Mouse (Mus musculus) midbrain, embryonic 16.5 days (tissue): ENCODE results near the gene Armh3. TPM values are rescaled to one million over a fixed set of nuclear protein-coding genes. Genes with fewer than 3 reads are reported as not detected.

Source experiments
- ATAC-seq: fragments of 200-750 bp; cut with Nextera tagmentation; 2 replicates; pipeline ENCODE4 v1.8.0; 2017; ENCODE audit warnings: moderate TSS enrichment
- H3K27ac ChIP-seq: fragments of 300-500 bp; sonication (generic); 2 replicates; pipeline ENCODE4 v1.5.1; 2014; ENCODE audit warnings: mild to moderate bottlenecking, low read length, mixed read lengths
- H3K27me3 ChIP-seq: fragments of 300-500 bp; sonication (generic); 2 replicates; pipeline ENCODE4 v1.6.1; 2014; ENCODE audit warnings: low read depth, low read length, mixed read lengths; ENCODE audit not compliant: control insufficient read depth, insufficient read depth
- H3K36me3 ChIP-seq: fragments of 300-500 bp; sonication (generic); 2 replicates; pipeline ENCODE4 v1.6.1; 2014; ENCODE audit warnings: mild to moderate bottlenecking, low read length, moderate library complexity, mixed read lengths; ENCODE audit not compliant: control insufficient read depth, insufficient read depth
- H3K4me1 ChIP-seq: fragments of 300-500 bp; sonication (generic); 2 replicates; pipeline ENCODE4 v1.6.1; 2014; ENCODE audit warnings: mild to moderate bottlenecking, low read length, mixed read lengths; ENCODE audit not compliant: control insufficient read depth, insufficient read depth
- H3K4me2 ChIP-seq: fragments of 300-500 bp; sonication (generic); 2 replicates; pipeline ENCODE4 v1.6.1; 2014; ENCODE audit warnings: mild to moderate bottlenecking, low read length, mixed read lengths
- H3K4me3 ChIP-seq: fragments of 300-500 bp; sonication (generic); 2 replicates; pipeline ENCODE4 v1.5.1; 2014; ENCODE audit warnings: low read depth, mild to moderate bottlenecking, low read length, moderate library complexity, mixed read lengths
- H3K9ac ChIP-seq: fragments of 300-500 bp; sonication (generic); 2 replicates; pipeline ENCODE4 v1.6.1; 2014; ENCODE audit warnings: low read depth, low read length, mixed read lengths
- H3K9me3 ChIP-seq: fragments of 300-500 bp; sonication (generic); replicated peaks from 2 replicates; pipeline ENCODE4 v1.6.1; 2014; ENCODE audit warnings: mild to moderate bottlenecking, low read length, mixed read lengths; ENCODE audit not compliant: control insufficient read depth, poor library complexity, severe bottlenecking
- WGBS: fragments of 180-500 bp; shearing (Covaris S2); extraction: QIAGEN DNeasy Blood & Tissue Kit; methylation state at CpG from one replicate; pipeline ENCODE4 v1.1.7; 2014; 5-methylcytosine and 5-hydroxymethylcytosine counted together
- polyA plus RNA-seq: library from polyadenylated mRNA; unstranded; fragments of >200 nt; fragmentation: Nextera tagmentation; extraction: Ambion mirVana; gene quantifications from 2 replicates; pipeline ENCODE4 v1.2.1, GENCODE M21; 2015

Gene Armh3
- polyA plus RNA-seq, 1 experiment from 2014 or later = 23.4 TPM

DNA sequence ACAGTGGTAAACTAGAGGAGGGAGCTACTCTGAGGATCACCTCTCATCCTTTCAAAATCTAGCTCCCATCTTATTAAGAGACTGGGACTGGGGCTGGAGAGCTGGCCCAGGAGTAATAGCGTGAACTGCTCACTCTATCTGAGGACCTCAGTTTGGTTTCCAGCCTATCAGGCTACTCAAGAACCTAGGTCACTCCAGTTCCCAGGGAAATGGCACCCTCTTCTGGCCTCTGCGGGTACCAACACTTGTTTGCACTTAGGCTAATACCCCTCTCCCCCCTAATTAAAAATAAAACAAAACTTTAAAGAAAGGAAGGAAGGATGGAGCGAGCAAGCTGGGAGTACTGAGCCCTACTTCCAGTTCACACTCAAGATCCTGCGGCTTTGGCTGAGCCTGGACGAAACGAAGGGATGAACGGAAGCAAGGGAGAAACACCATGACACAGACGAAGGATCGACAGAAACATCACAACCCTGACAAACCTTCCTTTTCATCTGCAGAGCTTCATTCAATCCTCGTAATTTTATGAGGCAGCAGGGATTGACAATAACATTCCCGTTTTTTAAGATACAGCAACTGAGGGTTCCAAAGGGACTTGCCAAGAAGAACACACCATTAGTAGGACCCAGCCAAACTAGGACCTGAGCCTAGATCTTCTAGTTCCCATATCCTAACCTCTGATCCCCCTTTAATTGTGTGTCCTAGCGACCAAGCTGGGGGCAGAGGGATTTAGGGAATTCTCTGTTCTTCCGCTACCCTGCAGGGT, 38.4 kb upstream of the Armh3 start:
- Histone ChIP-seq H3K27ac (peak overlapping the region; percentile 17; the same call in 1 of the 2 replicates), H3K4me1 (peaks cover 49% of the 10 kb centered on the region), H3K4me3 (peak overlapping the region; percentile 75), H3K9ac (peak overlapping the region; percentile 76), H3K27me3 (no peaks in the 10 kb centered on the region), H3K9me3 (no peaks in the 10 kb centered on the region), H3K4me2 (peak overlapping the region; percentile 99), H3K36me3 (peaks cover 40% of the 10 kb centered on the region)
- ATAC-seq = no peak
- WGBS = 59% methylated on average over 13 of the region's 13 CpGs

GRCm38 (mm10) chr19:46035971-46036370, 37.7 kb upstream of the Armh3 start:
- peaks cover 42% of the 10 kb centered on the region for H3K4me1 ChIP-seq
- no peak overlapping the region for H3K27ac ChIP-seq
- ATAC-seq = no peak
- H3K9me3 ChIP-seq = no peaks in the 10 kb centered on the region
- no peaks in the 10 kb centered on the region for H3K27me3 ChIP-seq
- H3K4me3 ChIP-seq = no peak overlapping the region
- no peak overlapping the region; the same call in 1 of the 2 replicates for H3K4me2 ChIP-seq
- WGBS = 93% methylated on average over 13 of the region's 13 CpGs
- peaks cover 42% of the 10 kb centered on the region for H3K36me3 ChIP-seq
- H3K9ac ChIP-seq = no peak overlapping the region

- no peaks in the 10 kb centered on the region for H3K27me3 ChIP-seq
- no peak overlapping the region for H3K9ac ChIP-seq
- no peak overlapping the region for H3K27ac ChIP-seq
- H3K4me2 ChIP-seq = no peak overlapping the region
- peaks cover 43% of the 10 kb centered on the region for H3K36me3 ChIP-seq
- H3K4me1 ChIP-seq = peaks cover 28% of the 10 kb centered on the region
- no peaks in the 10 kb centered on the region for H3K9me3 ChIP-seq
- no peak overlapping the region for H3K4me3 ChIP-seq
- ATAC-seq = no peak
- WGBS = 95% methylated on average over 11 of the region's 11 CpGs
These were observed 35.6 kb upstream of the Armh3 start for GRCm38 (mm10) chr19:46033911-46034310.

DNA sequence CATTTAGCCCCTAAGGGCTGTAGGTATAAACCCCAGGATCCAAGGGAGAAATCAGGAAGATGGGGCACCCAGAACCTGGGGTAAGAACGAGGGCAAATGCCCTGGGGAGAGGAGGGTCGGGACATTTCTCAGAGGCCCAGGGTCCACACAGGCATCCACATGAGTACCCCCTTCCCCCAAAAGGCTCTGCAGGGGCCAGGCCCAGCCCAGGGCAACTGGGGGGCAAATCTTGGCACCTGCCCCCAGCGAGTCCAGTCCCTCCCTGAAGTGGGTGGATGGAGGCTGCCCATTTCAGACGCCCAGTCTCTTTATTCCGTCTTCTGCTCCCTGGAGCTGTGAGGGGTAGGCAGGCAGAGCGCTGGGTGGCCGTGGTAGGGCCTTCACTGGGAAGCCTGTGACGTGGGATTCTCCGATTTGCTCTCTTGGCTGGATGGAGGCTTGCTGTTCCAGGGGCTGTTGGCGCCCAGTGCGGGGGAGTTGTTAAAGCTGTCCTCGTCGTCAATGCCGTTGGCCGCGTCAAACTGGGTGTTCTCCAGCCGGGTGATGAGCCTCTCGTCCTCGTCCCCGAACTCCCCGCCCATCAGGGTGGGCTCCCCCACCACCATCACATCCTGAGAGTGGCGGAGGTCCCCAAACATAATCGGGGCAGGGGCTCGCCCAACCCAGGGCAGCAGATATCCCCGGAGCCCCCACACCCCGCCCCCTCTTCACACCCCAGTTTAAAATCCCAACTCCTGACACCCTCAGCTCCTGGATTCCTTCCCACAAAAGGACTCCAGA, 34.6 kb upstream of the Armh3 start:
- Histone ChIP-seq H3K27ac (no peak overlapping the region), H3K9me3 (no peaks in the 10 kb centered on the region), H3K4me1 (peaks cover 20% of the 10 kb centered on the region), H3K9ac (no peak overlapping the region), H3K4me2 (no peak overlapping the region), H3K27me3 (no peaks in the 10 kb centered on the region), H3K4me3 (no peak overlapping the region), H3K36me3 (peaks cover 43% of the 10 kb centered on the region)
- 85% methylated on average over 26 of the region's 26 CpGs for WGBS
- ATAC-seq = no peak

DNA sequence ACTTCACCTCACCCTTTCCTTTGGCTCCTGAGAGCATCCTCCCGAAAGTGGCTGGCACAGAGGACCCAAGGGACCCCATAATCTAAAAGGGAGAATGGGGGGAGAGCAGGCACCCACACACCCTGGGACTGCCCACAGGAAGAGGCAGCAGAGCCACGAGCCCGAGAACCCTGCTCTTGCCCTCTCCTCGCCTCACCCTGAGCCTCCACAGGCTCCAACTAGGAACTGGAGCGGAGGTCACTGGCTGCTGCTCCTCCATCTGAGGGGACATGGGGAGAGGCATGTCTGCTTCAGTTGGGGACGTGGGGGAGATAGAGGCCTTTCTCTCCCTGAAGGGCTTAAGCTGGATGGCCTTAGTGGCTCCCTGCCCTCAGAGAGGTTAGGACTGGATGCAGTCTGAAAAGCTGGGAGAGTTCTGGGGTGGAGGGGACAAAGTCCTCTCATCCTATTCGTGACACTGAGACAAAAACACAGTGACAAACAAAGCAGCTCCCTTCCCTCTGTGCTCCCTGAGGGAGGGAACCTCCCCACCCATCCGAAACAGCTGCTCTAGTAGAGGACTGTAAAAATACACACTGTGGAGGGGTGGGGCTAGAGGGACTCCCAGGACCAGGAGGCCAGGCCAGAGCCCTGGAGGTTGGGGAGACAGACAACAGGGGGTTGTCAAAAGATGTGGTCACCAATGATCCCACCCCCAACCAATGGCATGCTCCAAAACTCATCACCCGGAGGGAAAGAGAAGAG, 33.6 kb upstream of the Armh3 start:
- H3K4me2 ChIP-seq = no peak overlapping the region
- H3K27ac ChIP-seq = no peak overlapping the region
- no peak for ATAC-seq
- H3K4me1 ChIP-seq = peaks cover 9% of the 10 kb centered on the region
- H3K4me3 ChIP-seq = no peak overlapping the region
- H3K36me3 ChIP-seq = peaks cover 43% of the 10 kb centered on the region
- H3K9me3 ChIP-seq = no peaks in the 10 kb centered on the region
- H3K9ac ChIP-seq = no peak overlapping the region
- WGBS = 63% methylated on average over 9 of the region's 9 CpGs
- H3K27me3 ChIP-seq = no peaks in the 10 kb centered on the region

DNA sequence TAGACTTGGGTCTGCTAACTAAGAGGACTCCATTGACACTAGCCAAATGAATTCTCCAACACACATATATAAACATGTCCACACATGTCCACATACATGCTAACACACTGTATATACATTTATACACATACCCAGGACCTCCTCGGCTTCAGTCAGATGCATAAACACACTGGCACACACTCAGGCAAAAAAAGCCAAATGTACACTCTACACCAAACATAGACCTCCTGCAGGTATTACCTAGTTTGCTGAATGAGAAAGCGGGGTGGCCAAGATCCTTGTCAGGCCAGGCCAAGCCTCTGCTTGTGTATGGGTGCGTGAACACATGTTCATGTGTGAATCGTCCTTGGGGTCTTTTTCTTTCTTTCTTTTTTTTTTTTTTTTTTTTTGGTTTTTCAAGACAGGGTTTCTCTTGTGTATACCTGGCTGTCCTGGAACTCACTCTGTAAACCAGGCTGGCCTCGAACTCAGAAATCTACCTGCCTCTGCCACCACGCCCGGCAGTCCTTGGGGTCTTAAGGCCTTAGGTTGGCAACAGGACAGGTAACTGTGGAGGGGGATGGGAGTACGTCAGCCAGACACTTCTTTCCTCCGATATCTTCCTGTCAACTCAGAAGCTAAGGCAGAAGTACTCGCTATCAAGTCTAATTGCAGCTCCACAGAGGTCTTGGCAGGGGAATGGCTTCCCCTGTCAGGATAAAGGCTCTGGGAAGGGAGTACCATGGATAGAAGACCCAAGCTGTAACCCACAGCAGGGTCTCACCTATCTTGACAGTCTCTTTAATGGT, 32.1 kb upstream of the Armh3 start:
- ATAC-seq = no peak

DNA sequence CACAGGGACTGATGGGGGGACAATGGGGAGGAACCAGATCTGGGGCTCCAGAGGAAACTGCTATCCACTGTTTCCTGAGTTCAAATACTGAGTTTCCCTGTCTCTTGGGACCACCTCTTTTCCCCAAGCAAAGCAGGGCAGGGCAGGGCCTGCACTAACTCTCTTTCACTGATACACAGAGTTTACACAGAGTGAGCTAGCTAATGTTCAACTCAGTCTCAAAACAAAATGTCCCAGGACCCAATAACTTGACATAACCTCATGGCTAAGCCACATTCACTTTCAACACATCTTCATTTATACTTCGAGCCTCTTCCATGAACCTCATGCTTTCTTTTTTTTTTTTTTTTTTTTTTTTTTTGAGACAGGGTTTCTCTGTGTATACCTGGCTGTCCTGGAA, 31.4 kb upstream of the Armh3 start:
- H3K36me3 ChIP-seq = peaks cover 32% of the 10 kb centered on the region
- H3K27ac ChIP-seq = no peak overlapping the region
- no peak overlapping the region for H3K9ac ChIP-seq
- no peak for ATAC-seq
- no peak overlapping the region for H3K4me3 ChIP-seq
- no peaks in the 10 kb centered on the region for H3K27me3 ChIP-seq
- H3K4me2 ChIP-seq = no peak overlapping the region
- 100% methylated on average over 1 of the region's 1 CpGs for WGBS
- no peaks in the 10 kb centered on the region for H3K9me3 ChIP-seq
- H3K4me1 ChIP-seq = no peaks in the 10 kb centered on the region

More for the DNA sequence above, 32.1 kb upstream of the Armh3 start:
- Histone ChIP-seq H3K4me3 (no peak overlapping the region), H3K4me1 (no peaks in the 10 kb centered on the region), H3K27ac (no peak overlapping the region), H3K4me2 (no peak overlapping the region), H3K9me3 (no peaks in the 10 kb centered on the region), H3K27me3 (no peaks in the 10 kb centered on the region), H3K9ac (no peak overlapping the region), H3K36me3 (peaks cover 39% of the 10 kb centered on the region)
- 93% methylated on average over 10 of the region's 10 CpGs for WGBS

- H3K9me3 ChIP-seq = no peaks in the 10 kb centered on the region
- H3K4me3 ChIP-seq = no peak overlapping the region
- ATAC-seq = no peak
- peaks cover 24% of the 10 kb centered on the region for H3K36me3 ChIP-seq
- no peak overlapping the region for H3K27ac ChIP-seq
- no peak overlapping the region for H3K4me2 ChIP-seq
- no peaks in the 10 kb centered on the region for H3K27me3 ChIP-seq
- no peak overlapping the region for H3K9ac ChIP-seq
- H3K4me1 ChIP-seq = no peaks in the 10 kb centered on the region
- 74% methylated on average over 11 of the region's 11 CpGs for WGBS
These were observed 30.5 kb upstream of the Armh3 start for GRCm38 (mm10) chr19:46028747-46029320.
